Mouse (Mus musculus): ENCODE results near the gene Pah.

DNA sequence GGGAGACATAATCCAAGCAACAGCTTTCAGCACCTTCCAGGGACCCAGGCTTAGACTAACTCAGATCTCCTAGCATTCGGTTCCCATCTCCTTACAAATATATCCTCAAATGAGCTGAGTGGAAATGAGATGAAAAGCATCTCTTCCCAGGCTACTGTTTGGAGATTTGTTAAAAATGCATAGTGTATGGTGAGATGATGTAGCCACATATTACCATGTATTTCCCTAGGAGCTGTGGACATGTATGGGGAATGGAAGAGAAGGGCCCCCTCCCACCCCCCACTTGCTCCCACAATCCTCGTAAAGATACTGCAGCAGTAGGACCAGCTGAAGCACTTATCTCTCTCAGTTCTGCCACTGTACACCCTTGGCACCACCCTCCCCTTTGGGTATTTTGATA, 31.3 kb upstream of the Pah start:
- TF ChIP-seq CTCF (IDR thresholded peaks at IDR 0.05; ENCODE audit: low read depth, low read length) (no peak), TAL1 (conservative IDR thresholded peaks at IDR 0.05; ENCODE audit: low read depth, low read length) (no peak), GATA1 (IDR thresholded peaks at IDR 0.05; ENCODE audit: borderline replicate concordance, low read length) (no peak), POLR2AphosphoS5 (IDR thresholded peaks at IDR 0.05; ENCODE audit: insufficient replicate concordance, low read depth, low read length) (no peak)

Data from G1E (cell line).